Mouse (Mus musculus) monocyte, adult 5-6 weeks (primary cell): ENCODE results near the gene Scin. TPM values are rescaled to one million over a fixed set of nuclear protein-coding genes. Genes with fewer than 3 reads are reported as not detected.

ENCODE experiments used
- ATAC-seq: fragments of 153-309, 156-312 bp; replicated peaks from 2 replicates; pipeline ENCODE4 v1.8.0; 2017; ENCODE audit warnings: mild to moderate bottlenecking; ENCODE audit not compliant: low TSS enrichment, insufficient number of reproducible peaks, severe bottlenecking, poor library complexity, low FRiP score
- total RNA-seq: library from RNA; stranded (forward); fragments of 200-1000, 200-491, 200-594 nt; gene quantifications from 3 replicates; pipeline ENCODE4 v1.2.3, GENCODE M21; 2017

The Scin gene
- total RNA-seq, 1 experiment from 2014 or later: 0.57 TPM

DNA sequence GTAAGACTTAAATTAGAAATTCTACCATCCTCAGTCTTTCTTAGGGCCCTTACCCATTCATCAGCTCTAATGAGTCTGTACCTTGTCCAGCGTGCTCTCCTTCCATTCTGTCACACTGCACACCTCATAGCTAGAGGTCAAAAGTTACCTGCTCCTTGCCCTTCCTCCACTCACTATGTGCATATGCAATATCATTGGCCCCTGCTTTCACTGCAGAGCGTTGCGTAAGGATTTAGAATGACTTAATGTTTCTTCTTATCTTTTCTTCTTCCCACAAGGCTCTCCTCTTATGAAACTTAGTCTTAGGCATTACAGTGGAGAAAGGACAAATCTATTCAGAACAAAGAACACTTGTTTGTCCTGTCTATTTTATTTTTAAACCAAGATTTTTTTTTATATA lies 20.0 kb downstream of the Scin start:
- no peak for ATAC-seq

DNA sequence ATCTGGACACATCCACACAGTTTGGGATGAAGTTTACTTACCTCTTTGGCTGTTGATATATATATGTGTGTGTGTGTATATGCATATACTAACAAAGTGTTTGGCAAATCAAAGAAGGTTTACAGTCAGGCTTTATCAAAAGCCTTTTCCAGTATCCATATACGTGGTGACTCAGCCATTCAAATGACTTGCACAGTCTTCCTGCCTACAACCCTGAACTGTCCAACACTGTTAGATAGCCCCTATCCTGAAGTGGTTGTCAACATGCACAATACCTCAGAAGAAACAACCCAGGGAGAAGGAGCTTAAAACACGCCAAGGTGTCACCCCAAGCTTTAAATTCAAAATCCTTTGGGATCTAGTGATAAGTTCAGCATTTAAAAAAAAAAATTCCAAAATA lies 20.4 kb downstream of the Scin start:
- no peak for ATAC-seq

DNA sequence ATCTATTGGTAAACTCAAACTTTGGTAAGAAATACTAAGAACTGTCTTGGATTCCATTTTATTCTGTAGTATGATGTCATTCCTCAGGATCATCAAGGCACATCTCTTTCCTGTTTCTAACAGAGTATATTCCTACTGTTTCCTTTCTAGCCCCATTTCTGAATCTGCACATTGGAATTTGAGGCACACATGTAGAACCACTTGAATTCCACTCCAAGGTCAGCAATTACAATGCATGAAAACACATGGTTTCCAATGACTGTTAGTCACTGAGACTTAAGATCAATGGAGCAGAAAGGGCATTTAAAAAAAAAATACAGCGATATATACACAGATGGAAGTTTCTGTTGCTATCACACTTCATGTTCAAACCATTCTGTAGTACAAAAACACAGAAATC lies 24.8 kb downstream of the Scin start:
- no peak for ATAC-seq

DNA sequence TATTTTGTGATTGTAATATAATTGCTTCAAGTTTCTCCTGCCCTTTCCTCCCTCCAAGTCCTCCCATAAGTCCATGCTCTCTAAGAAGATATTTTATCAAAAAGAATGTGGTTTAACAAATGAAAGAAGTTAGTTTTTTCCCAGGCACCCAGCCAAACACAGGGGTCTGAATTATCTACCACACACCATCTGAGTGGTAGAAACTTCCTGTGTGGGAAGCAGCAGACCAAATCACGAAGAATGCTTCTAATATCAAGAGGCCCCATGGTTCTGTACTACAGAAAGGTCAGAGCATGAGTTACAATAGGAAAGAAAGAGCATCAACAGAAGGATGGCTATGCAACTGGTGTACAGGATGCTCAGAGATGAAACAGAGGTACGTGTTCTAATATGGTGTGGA lies 25.9 kb downstream of the Scin start:
- ATAC-seq: no peak

DNA sequence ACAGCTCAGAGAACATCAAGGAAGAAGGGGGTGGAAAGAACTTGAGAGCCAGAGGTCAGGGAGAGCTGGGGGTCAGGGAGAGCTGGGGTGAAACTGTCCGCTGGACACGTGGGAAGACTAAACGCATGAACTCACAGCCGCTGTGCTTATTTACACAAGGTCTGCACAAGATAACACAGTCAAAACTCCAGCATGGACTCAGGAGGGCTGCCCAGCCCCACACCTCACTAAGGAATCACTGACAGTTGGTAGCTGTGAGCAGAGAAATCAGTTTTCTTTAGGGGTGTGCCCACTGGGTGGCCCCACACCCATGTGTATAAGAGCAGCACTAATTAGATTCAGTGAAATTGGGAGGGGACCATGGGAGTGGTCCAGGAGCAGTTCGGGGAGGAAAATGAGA lies 27.2 kb downstream of the Scin start:
- ATAC-seq: no peak

DNA sequence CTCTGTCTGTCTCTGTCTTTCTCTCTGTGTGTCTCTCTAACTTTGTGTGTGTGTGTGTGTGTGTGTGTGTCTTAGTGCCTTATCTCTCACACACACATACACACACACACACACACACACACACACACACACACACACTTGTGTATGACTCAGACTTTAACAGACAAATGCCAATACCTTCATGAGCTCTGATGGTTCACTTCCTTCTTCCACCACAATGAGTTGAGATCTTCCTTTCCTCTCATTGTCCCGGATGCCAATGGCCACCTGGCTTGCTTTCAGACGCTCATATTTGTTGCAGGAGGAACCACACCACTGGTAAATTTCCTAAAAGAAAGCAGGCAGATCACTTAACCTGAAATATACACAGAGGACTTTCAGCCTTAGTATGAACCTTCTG lies 29.3 kb downstream of the Scin start:
- ATAC-seq: no peak

DNA sequence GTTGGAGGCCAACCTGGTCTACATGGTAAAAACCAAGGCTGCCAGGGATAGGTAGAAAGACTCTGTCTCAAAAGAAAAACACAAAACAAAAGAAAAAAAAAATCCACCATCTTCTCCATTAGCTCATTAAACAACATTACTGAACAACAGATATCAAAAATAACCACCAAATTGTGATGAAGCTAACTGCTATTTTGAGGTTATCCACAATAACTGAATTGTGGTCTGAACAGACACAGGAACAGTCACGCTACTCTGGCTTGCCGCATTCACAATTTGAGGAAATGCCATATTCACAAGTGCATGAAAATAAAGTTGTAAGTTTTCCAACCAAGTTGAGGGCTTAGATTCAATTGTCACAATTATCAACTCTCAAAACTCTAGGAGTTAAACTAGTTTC lies 31.7 kb downstream of the Scin start:
- ATAC-seq: no peak

DNA sequence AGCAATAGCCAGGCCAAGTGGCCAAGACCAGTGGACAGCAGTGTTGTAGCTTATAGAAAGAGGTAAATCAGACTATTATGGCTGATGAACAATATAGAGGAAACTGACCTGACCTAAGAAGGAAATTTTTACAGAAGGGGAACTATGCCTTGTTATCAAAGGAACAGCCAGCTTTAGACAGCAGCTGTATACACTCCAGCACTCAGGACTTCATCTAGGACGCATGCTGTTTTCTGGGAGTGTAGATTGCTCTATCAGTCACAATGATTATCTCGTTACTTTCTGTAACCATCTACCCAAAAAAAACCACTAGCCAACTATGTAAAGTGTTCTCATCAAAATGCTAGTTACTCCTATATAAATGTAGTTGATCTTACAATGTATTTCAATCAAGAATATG lies 34.6 kb downstream of the Scin start:
- ATAC-seq: no peak

DNA sequence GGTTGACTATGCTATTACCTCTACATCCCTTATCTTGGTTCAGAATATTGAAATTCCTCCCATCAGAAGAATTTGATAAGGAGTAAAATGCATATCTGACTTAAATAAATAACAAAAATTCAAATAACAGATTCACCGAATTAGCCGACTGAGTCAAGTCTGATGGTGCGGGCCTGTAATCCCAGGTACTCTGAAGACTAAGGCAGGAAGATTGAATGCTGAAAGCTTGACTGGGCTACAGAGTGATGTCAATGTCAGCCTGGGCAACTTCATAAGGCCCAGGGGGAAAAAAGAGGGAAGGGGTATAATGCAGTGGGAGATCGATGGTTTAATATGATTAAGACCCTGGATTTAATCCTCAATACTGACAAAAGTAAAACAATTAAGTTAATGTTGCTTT lies 36.6 kb downstream of the Scin start:
- ATAC-seq: no peak

DNA sequence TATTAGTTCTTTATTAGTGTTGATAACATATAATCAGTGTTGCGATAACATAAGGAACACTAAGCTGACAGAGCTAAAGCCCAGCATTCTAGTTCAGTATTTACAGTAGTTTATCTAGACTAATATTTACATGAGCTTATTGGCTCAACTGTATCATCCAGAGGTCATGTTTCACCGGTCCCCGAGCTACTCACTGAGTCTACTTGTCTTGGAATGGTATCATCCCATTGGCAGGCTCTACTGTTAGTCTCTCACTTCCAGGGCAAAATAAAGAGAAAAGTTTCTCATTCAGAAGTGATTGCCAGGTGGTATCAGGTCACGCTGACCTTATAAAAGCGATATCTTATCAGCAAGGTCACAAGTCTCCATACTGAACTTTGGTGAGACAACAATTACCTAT lies 37.0 kb downstream of the Scin start:
- ATAC-seq: no peak

DNA sequence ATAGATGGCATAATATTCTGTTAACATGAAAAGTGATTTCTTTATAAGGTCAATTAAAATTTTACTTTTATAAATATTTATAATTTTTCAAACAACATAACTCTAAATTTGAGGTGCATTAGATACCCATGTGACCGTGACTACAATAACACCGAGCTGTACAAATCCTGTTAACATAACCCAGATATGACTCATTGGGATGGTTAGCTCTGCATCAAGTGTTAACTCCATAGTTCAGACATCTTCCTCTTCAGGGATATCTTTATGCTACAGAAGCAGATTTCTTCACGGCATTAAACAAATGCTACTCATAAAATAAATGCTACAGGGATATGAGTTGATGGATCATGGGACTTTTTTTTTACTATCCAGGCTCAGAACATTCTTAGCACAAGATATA lies 37.6 kb downstream of the Scin start:
- ATAC-seq: no peak

DNA sequence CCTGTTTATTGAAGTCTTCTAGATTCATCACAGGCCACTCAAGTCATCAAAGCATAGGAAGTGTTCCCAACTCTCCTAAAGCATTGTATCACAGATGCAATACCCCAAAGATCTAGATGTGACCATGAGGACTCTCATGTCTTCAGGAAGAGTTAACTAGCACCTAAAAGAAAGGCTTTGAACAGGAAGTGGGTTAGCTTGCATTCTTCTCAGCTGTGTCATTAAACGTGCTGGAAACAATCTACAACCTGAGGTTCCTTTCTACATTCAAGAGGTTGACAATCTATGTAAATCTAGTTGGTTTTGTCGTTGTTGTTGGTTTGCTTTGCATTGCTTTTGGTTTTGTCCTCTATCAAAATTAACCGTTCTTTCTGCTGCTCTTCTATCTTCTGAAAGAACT lies 44.0 kb downstream of the Scin start:
- no peak for ATAC-seq

DNA sequence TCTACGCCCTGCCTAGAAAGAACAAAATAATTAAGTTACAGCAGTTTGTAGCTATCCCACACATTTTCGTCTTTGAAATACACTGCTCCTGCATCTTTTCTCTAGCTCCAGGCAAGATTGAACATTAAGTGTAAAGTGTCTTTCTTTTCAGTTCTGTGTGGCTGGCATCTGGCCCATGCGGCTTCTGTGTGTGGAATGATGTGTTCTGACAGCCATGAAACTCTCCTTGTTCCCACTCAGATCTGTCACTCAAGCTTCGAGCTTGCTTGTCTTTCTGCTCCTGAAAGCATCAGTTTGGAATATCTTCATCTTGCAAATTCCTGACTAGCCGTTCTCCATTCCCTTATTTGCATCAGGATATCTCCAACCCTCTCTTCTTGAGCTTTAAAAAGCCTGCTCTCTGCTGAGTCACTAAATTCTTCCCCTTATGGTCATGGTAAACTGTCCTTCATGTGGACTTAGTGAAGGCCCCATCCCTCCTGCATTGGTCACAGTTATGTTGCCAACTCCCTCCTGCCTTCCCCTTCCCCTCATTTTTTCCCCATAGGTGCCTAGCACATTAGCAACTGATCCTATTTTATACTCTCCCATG lies 48.2 kb downstream of the Scin start:
- ATAC-seq: no peak

DNA sequence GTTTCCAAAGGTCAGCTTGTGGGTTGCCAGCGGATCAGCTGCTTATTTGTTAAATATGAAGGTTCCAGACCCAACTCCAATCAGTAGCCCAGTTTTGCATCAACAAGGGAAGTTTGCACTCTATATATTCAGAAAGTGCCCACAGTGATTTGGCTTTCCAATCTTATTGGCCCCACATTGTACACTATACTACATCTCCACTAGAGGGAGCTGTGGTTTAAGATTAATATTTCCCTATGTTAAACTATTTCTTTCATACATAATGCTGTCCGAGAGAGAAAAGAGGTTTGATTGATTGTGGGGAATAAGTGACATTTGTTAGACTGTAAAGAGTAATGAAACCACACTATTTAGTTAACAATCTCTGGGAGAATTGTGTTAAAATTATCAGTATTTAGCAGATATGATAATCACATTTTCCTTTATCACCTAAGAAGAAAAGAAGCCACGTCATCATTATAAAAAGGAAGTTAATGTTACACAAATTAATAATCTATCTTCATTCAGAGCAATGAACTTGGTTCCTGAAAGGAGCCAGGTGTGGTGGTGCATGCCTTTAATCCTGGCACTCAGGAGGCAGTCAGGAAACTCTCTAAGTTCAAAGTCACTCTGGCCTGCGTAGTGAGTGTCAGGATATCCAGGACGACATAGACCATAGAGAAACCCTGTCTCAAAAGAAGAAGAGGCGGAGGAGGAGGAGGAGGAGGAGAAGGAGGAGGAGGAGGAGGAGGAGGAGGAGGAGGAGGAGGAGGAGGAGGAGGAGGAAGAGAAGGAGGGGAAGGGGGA lies 51.4 kb downstream of the Scin start:
- 0 out of 2 replicates have a peak, but pooled peaks have one; percentile 47 for ATAC-seq

DNA sequence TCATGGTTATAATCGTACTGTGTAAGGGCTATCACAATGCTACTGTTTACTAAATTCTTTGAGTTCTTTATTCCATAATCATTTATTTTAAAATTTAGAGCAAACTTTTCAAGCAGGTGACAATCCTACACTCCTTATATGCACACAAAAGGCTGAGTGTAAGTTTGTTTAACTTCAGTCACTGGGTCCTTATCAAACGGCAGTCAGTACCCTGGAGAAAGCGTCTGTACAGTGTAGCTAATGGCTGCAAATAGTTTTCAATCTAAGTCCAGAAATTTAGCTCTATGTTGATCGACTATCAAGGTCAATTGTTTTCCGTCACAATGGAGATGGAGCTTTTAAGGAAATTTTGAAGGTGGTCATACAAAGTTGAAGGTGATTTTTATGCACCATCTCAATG lies 52.0 kb downstream of the Scin start:
- no peak for ATAC-seq

DNA sequence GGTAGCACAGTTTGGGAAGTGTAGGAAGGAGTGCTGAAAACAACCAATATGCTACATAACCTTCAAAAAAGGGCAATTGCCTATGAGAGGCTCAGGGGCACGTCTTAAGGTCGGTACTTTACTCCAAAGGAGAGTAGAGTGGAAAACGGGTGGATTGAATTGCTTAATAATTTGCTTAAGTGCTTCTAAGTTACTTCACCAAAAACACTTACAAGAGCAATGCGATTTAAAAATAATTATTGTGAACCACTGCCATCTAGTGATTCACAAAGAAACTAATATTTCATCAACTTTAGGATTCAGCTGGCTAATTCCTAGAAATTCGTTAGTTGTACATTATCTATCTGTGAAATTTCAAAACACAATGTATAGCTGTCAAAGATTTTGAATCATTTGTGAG lies 60.4 kb downstream of the Scin start:
- no peak for ATAC-seq

DNA sequence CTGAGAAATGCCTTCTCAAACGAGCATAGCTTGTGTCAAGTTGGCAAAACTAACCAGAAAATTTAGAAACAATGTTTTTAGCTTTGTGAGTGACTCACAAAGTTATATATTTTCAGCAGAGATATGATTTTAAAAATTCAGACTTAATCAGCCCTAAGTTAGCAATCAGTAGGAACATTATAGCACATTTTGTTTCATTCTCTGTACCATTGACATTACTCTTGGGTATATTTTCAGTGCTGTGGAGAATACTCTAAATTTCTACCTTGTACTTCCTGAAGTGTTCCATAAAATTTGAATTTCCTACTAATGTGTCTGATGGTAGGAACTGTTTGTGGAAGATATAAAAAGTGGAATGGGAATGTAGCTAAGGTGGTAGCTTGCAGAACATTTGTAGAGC lies 87.0 kb downstream of the Scin start:
- ATAC-seq: no peak

DNA sequence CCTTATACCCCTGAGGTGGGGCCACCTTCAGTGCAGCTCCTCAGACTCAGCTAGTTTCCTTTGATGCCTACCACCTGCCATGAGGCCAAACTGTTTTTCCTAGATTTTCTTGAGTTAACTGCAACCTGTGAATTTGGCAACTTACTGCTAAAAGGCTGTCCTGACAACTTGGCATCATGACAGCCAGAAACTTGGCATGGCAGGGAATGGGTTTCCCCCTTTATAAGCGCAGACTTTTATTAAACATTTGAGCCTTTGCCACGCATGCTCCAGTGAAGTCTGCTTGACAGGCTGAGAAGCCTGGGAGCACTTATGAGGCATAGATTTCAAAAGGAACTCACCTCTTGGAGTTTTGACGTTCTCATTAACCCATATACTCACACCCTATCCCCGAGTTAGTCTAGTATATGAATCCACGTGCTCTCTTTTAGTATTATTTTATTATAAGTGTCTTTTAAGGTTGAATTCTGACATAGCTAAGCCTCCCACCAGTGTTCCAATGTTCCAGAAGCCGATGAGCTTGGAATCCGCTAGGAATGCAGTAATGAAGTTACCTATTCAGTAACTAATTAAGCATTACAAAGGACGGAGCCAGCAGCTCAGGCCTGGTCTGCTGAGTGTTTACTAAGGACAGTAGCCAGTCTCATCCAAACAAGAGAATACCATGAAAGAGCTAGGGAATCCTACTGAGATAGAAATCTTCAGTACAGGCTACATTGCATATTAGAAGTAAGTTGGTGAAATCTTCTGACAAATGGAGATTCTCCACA lies 90.0 kb downstream of the Scin start:
- ATAC-seq: no peak

DNA sequence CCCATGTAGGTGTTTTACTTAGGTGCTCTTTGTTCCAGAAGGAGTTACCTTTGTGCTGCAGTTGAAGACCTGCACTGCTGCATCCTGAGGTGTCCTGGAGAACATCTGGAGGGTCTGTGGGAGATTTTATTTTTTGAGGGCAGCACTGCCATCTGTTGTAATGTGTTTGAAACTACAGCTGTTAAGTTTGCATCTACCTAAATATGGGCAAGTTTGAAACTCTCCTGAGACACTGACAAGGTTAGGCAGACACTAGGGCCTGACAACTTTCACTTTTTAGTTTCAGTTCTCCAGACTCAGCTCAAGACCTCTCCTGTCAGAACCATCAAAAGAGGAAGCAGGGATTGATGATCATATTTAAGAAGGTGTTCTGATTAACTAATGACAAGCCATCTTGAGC lies 94.0 kb downstream of the Scin start:
- peak; percentile 44 for ATAC-seq

DNA sequence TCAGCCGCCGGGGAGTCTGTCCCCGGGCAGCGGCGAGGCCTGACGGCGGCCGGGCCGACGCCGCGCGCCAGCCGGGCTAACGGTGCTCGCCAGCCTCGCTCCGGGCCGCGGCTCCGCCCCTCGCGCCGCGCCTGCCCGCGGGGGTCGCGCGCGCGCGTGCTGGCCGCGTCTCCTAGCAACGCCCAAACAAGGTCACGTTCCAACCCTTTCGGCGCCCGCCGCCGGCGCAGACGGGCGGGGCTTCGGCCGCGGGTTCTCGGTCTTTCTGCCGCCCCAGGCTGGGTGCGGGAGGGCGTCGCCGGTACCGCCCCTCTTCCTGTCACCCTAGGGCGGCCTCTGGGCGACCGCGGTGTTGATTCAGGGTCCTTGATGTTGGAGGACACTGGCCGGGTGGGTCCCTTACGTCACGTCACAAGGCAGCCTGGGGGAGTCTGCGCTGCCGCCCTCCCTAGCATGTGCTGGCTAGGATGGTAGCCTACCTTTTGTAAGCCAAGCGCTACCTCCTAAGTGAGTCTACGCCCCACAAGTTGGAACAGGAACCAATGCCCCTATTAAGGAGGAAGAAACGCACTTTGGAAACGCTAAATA lies 96.1 kb downstream of the Scin start, which contains the start of gene Arl4a:
Gene Arl4a (minus strand): TSS at position 150 of the 588 bp plus-strand sequence.
- peak; percentile 55 for ATAC-seq
